Mouse (Mus musculus) liver, adult 2 months (tissue): ENCODE measurements around the gene Hddc3.
A peak's percentile ranks its signal among the peaks of the same experiment; 100 is the strongest.

Source experiments
- CTCF ChIP-seq: fragments of 200-500 bp; IDR thresholded peaks from 2 replicates; pipeline ENCODE4 v1.5.1; 2011; ENCODE audit warnings: low read depth, low read length, control low read depth
- POLR2A ChIP-seq: fragments of 200-500 bp; IDR thresholded peaks from 2 replicates; pipeline ENCODE4 v1.6.1; 2011; ENCODE audit warnings: low read length, control low read depth; ENCODE audit not compliant: insufficient read depth; ENCODE audit errors: extremely low read depth

- no peak for TF ChIP-seq CTCF
- TF ChIP-seq POLR2A, result peak; percentile 43; the same call in 1 of the 2 replicates
These were observed 18.7 kb upstream of the Hddc3 start, which contains the start of gene Rccd1 for GRCm38 (mm10) chr7:80324043-80324815.
